Comparison of ENCODE assay signal across 8 mouse cellular contexts in the genomic region with DNA sequence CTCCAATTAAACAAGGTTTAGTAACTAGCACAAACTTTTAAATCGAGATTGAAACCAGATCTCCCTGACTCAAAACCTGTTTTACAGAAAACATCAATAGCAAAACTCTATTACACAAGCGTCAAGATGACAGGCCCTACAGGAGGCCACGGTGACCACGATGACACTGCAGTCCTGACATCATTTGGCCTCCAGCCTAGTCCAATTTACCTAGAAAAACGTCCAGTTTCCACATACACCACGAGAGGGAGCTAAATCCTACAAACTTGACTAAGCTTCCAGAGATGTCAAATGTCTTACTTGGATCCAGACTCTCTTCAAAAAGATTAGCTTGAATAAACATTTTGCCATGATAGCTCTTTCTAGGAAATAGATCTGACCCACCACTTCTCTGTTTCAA. TPM values are rescaled to one million over a fixed set of nuclear protein-coding genes. Genes with fewer than 3 reads are reported as not detected.
DNase-seq lines count a peak whose midpoint lies in the region; ATAC-seq and TF ChIP-seq lines count a peak whose summit lies in the region.
"Had no signal": no experiment of that assay in that cellular context is flagged by ENCODE, and none has a peak within 500 bp of the region (broad histone marks: within the 10 kb centered on the region; RNA-seq: fewer than 3 reads in every experiment).

No protein-coding gene starts in this region.

- ATAC-seq in neural tube, embryonic 15.5 days (ENCODE audit: low FRiP score): no peak
- ATAC-seq in Patski: no peak

- H3K36me3 ChIP-seq in neural tube, embryonic 15.5 days: peaks cover 55% of the 10 kb centered on the region

- peak; percentile 23 for DNase-seq in neural tube, embryonic 10.5 days (ENCODE audit: extremely low spot score, low spot score)
- DNase-seq in Patski (ENCODE audit: low read depth, low spot score): peak; percentile 42
- DNase-seq in cerebellum, adult 18-20 months: peak; percentile 69 to 71
- peak; percentile 14 for DNase-seq in gonadal fat pad, adult 2 months (ENCODE audit: low read depth)
- peak; percentile 62 to 79 for DNase-seq in left cerebral cortex, postnatal 14 days (ENCODE audit: low spot score in 2 of 2)
- peak; percentile 87 for DNase-seq in retina, postnatal 1 day

- WGBS in neural tube, embryonic 15.5 days: 26% methylated on average over 6 of the region's 6 CpGs

- POLR2A ChIA-PET in Patski (lab: Charles Lee): no interaction called here

- CTCF ChIA-PET in Patski (lab: Charles Lee): interaction anchor here (0.7 to 1.6 kb wide), 9 partner anchors 9 to 91 kb away, joined by 3 to 8 read pairs (median 3); no protein-coding TSS in a partner anchor

- TF ChIP-seq CTCF in Patski (IDR thresholded peaks at IDR 0.05): peak; percentile 72

- H3K27me3 ChIP-seq in neural tube, embryonic 15.5 days (replicated peaks): no peaks in the 10 kb centered on the region
- H3K27me3 ChIP-seq in Patski: no peaks in the 10 kb centered on the region
- H3K27me3 ChIP-seq: hindbrain, embryonic 15.5 days had no signal

- in situ Hi-C loops in Patski (cut with MboI; ENCODE audit: low pct_unique_long_range_greater_than_20kb): no loop called here

- no peak overlapping the region for H3K4me2 ChIP-seq in neural tube, embryonic 15.5 days
- H3K4me2 ChIP-seq: hindbrain, embryonic 15.5 days had no signal

- H3K4me3 ChIP-seq in neural tube, embryonic 15.5 days (replicated peaks): no peak overlapping the region
- H3K4me3 ChIP-seq: hindbrain, embryonic 15.5 days had no signal

- no peak overlapping the region for H3K9ac ChIP-seq in neural tube, embryonic 15.5 days (replicated peaks)
- H3K9ac ChIP-seq: hindbrain, embryonic 15.5 days had no signal

- peaks cover 17% of the 10 kb centered on the region for H3K4me1 ChIP-seq in neural tube, embryonic 15.5 days

- no peak overlapping the region for H3K27ac ChIP-seq in neural tube, embryonic 15.5 days (replicated peaks)
- H3K27ac ChIP-seq: hindbrain, embryonic 15.5 days had no signal

- no peaks in the 10 kb centered on the region for H3K9me3 ChIP-seq in neural tube, embryonic 15.5 days (replicated peaks)
- H3K9me3 ChIP-seq: hindbrain, embryonic 15.5 days had no signal

- intact Hi-C loops in left cerebral cortex, postnatal 14 days (cut with DNase I): no loop called here

RNA-seq across cellular contexts. Expression of gene Mia3, which starts 19.5 kb away (rescaled TPM):
- 101 and 112 TPM in 2 replicates for polyA plus RNA-seq in neural tube, embryonic 15.5 days (2015; fragmentation: Nextera tagmentation; extraction: Ambion mirVana)
- polyA plus RNA-seq in Patski (2021): 192 TPM
- polyA plus RNA-seq in gonadal fat pad, adult 2 months (2012; rRNA removed): 108 and 123 TPM in 2 replicates
- total RNA-seq in left cerebral cortex, postnatal 14 days (2021): 100 to 1,000 TPM; 258 to 271 TPM

RNA-seq across cellular contexts. Expression of gene Taf1a, which starts 38.9 kb away (rescaled TPM):
- 14.3 and 16.0 TPM in 2 replicates for polyA plus RNA-seq in neural tube, embryonic 15.5 days (2015; fragmentation: Nextera tagmentation; extraction: Ambion mirVana)
- 46.9 TPM for polyA plus RNA-seq in Patski (2021)
- 9.3 and 12.2 TPM in 2 replicates for polyA plus RNA-seq in gonadal fat pad, adult 2 months (2012; rRNA removed)
- 10 to 100 TPM; 14.8 to 15.4 TPM for total RNA-seq in left cerebral cortex, postnatal 14 days (2021)

RNA-seq across cellular contexts. Expression of gene Brox, which starts 52.8 kb away (rescaled TPM):
- 86.4 and 93.6 TPM in 2 replicates for polyA plus RNA-seq in neural tube, embryonic 15.5 days (2015; fragmentation: Nextera tagmentation; extraction: Ambion mirVana)
- polyA plus RNA-seq in Patski (2021): 58.9 TPM
- 22.5 and 23.9 TPM in 2 replicates for polyA plus RNA-seq in gonadal fat pad, adult 2 months (2012; rRNA removed)
- 10 to 100 TPM; 56.3 to 58.6 TPM for total RNA-seq in left cerebral cortex, postnatal 14 days (2021)

RNA-seq across cellular contexts. Expression of gene Aida, which starts 53.5 kb away (rescaled TPM):
- polyA plus RNA-seq in neural tube, embryonic 15.5 days (2015; fragmentation: Nextera tagmentation; extraction: Ambion mirVana): 50.2 and 56.3 TPM in 2 replicates
- polyA plus RNA-seq in Patski (2021): 46.9 TPM
- 19.6 and 25.0 TPM in 2 replicates for polyA plus RNA-seq in gonadal fat pad, adult 2 months (2012; rRNA removed)
- 10 to 100 TPM; 45.6 to 48.4 TPM for total RNA-seq in left cerebral cortex, postnatal 14 days (2021)

Comparison
In these comparisons a context has a peak if more than half of its experiments do, and no peak if none do; other contexts are left out.
1. DNase-seq: peak in every context shown above with its lines; median percentile 87 in retina, postnatal 1 day; 70 in left cerebral cortex, postnatal 14 days; 70 in cerebellum, adult 18-20 months; 42 in Patski; 23 in neural tube, embryonic 10.5 days; 14 in gonadal fat pad, adult 2 months.